25 mouse cellular contexts compared by ENCODE assay signal in genomic region chr7:80917916-80918465, GRCm38 (mm10). TPM values are rescaled to one million over a fixed set of nuclear protein-coding genes. Genes with fewer than 3 reads are reported as not detected.
DNase-seq lines count a peak whose midpoint lies in the region; ATAC-seq and TF ChIP-seq lines count a peak whose summit lies in the region.
"Had no signal": no experiment of that assay in that cellular context is flagged by ENCODE, and none has a peak within 500 bp of the region (broad histone marks: within the 10 kb centered on the region; RNA-seq: fewer than 3 reads in every experiment).

No protein-coding gene starts in this region.

- 51% methylated on average over 4 of the region's 4 CpGs for WGBS in kidney, adult 2 months
- 37% methylated on average over 4 of the region's 4 CpGs for WGBS in thymus, adult 2 months

- H3K4me1 ChIP-seq in kidney, adult 2 months (ENCODE audit: control insufficient read depth, insufficient read depth, low read length), result no peaks in the 10 kb centered on the region; the same call in 1 of the 2 replicates
- H3K4me1 ChIP-seq in thymus, adult 2 months (replicated peaks; ENCODE audit: control insufficient read depth, insufficient read depth, low read length), result peaks cover 13% of the 10 kb centered on the region
- H3K4me1 ChIP-seq: embryonic facial prominence, embryonic 13.5 days; forebrain, embryonic 13.5 days; heart, embryonic 10.5 days; midbrain, embryonic 15.5 days had no signal

- H3K27ac ChIP-seq in kidney, adult 2 months (ENCODE audit: insufficient read depth, low read depth, low read length), result no peak overlapping the region
- peak overlapping the region; percentile 86 for H3K27ac ChIP-seq in thymus, adult 2 months (ENCODE audit: control insufficient read depth, insufficient read depth, low read length)
- H3K27ac ChIP-seq: embryonic facial prominence, embryonic 13.5 days; forebrain, embryonic 13.5 days; gastrocnemius, adult 2 months; heart, embryonic 10.5 days; hindbrain, embryonic 14.5 days; left cerebral cortex, adult 2 months; midbrain, embryonic 15.5 days had no signal

- peaks cover 8% of the 10 kb centered on the region for H3K36me3 ChIP-seq in kidney, adult 2 months (ENCODE audit: control insufficient read depth, insufficient read depth, low read length)
- peaks cover 34% of the 10 kb centered on the region for H3K36me3 ChIP-seq in thymus, adult 2 months (ENCODE audit: control insufficient read depth, insufficient read depth, low read length)

- ATAC-seq in granulocyte monocyte progenitor cell, adult 5-6 weeks (replicated peaks; ENCODE audit: poor library complexity, severe bottlenecking), result peak; percentile 43
- ATAC-seq in megakaryocyte, adult 5-6 weeks (ENCODE audit: poor library complexity, severe bottlenecking), result 0 out of 2 replicates have a peak, but pooled peaks have one; percentile 7
- ATAC-seq: forebrain, embryonic 13.5 days; intestine, embryonic 16.5 days; midbrain, embryonic 15.5 days had no signal

- H3K27me3 ChIP-seq in kidney, adult 2 months (replicated peaks; ENCODE audit: control insufficient read depth, insufficient read depth, low read length), result no peaks in the 10 kb centered on the region
- no peaks in the 10 kb centered on the region for H3K27me3 ChIP-seq in thymus, adult 2 months (ENCODE audit: control insufficient read depth, insufficient read depth, low read length)
- H3K27me3 ChIP-seq: embryonic facial prominence, embryonic 13.5 days; forebrain, embryonic 13.5 days; megakaryocyte, embryonic 14.5 days; midbrain, embryonic 15.5 days had no signal

- no peak for TF ChIP-seq CTCF in kidney, adult 2 months (conservative IDR thresholded peaks at IDR 0.05; ENCODE audit: insufficient read depth, insufficient read length, low read depth, low read length)
- TF ChIP-seq CTCF in thymus, adult 2 months (IDR thresholded peaks at IDR 0.05; ENCODE audit: borderline replicate concordance, control insufficient read depth, extremely low read depth, insufficient read depth, low read length, poor library complexity), result no peak

- no peak overlapping the region for H3K4me3 ChIP-seq in kidney, adult 2 months (ENCODE audit: insufficient read depth, low read depth, low read length)
- no peak overlapping the region for H3K4me3 ChIP-seq in thymus, adult 2 months (ENCODE audit: control insufficient read depth, insufficient read depth, low read length)
- H3K4me3 ChIP-seq: embryonic facial prominence, embryonic 13.5 days; erythroblast, embryonic 14.5 days; forebrain, embryonic 13.5 days; gastrocnemius, adult 2 months; heart, embryonic 10.5 days; left cerebral cortex, adult 2 months; megakaryocyte, embryonic 14.5 days; midbrain, embryonic 15.5 days; myocyte had no signal

- peak; percentile 67 for DNase-seq in kidney, adult 2 months
- no peak for DNase-seq in kidney, adult 11 months
- DNase-seq in thymus, adult 2 months, result no peak
- no peak for DNase-seq in thymus, postnatal 4 days
- no peak for DNase-seq in embryo, embryonic 9.5 days (ENCODE audit: extremely low spot score)
- DNase-seq in spleen, postnatal 4 days (ENCODE audit: low spot score in 2 of 2), result no peak
- DNase-seq: adrenal gland, postnatal 10 days; cerebellum, adult 18-20 months; cerebellum, postnatal 14 days; gastrocnemius, adult 2 months; heart, postnatal 4 days; lung, adult 2 months; lung, postnatal 14 days had no signal

- TF ChIP-seq POLR2A in kidney, adult 2 months (IDR thresholded peaks at IDR 0.05; ENCODE audit: low read depth, low read length), result no peak
- TF ChIP-seq POLR2A in thymus, adult 2 months (IDR thresholded peaks at IDR 0.05; ENCODE audit: control insufficient read depth, extremely low read depth, insufficient read depth, low read length, poor library complexity), result no peak

RNA-seq across cellular contexts. Expression of gene Nmb, which starts 13.1 kb away (rescaled TPM):
- 4.6 and 5.0 TPM in 2 replicates for polyA plus RNA-seq in kidney, adult 2 months (2012; rRNA removed)
- 20.1 and 24.5 TPM in 2 replicates for polyA plus RNA-seq in thymus, adult 2 months (2012; rRNA removed)
- 5.0 TPM in 1 of 2 replicates, not detected in the other for total RNA-seq in granulocyte monocyte progenitor cell, adult 5-6 weeks (2014; fragmentation: Nextera tagmentation)
- 1.4 TPM in 1 of 2 replicates, not detected in the other for total RNA-seq in granulocyte monocyte progenitor cell, adult 5-6 weeks (2017)
- total RNA-seq in megakaryocyte, adult 5-6 weeks (2015), result 6.1 and 9.2 TPM in 2 replicates
- 0.59 and 1.3 TPM in 2 replicates for total RNA-seq in megakaryocyte, adult 5-6 weeks (2017)
- polyA plus RNA-seq: erythroblast, embryonic 14.5 days had no signal

RNA-seq across cellular contexts. Expression of gene Wdr73, which starts 16.9 kb away (rescaled TPM):
- 15.4 and 16.1 TPM in 2 replicates for polyA plus RNA-seq in kidney, adult 2 months (2012; rRNA removed)
- 27.2 and 31.3 TPM in 2 replicates for polyA plus RNA-seq in thymus, adult 2 months (2012; rRNA removed)
- total RNA-seq in granulocyte monocyte progenitor cell, adult 5-6 weeks (2014; fragmentation: Nextera tagmentation), result 23.6 and 33.8 TPM in 2 replicates
- 27.2 and 31.5 TPM in 2 replicates for total RNA-seq in granulocyte monocyte progenitor cell, adult 5-6 weeks (2017)
- 5.8 and 6.0 TPM in 2 replicates for total RNA-seq in megakaryocyte, adult 5-6 weeks (2015)
- total RNA-seq in megakaryocyte, adult 5-6 weeks (2017), result 6.4 and 9.7 TPM in 2 replicates

RNA-seq across cellular contexts. Expression of gene Sec11a, which starts 29.6 kb away (rescaled TPM):
- 64.0 and 93.1 TPM in 2 replicates for polyA plus RNA-seq in kidney, adult 2 months (2012; rRNA removed)
- 92.1 and 107 TPM in 2 replicates for polyA plus RNA-seq in thymus, adult 2 months (2012; rRNA removed)
- 144 and 167 TPM in 2 replicates for total RNA-seq in granulocyte monocyte progenitor cell, adult 5-6 weeks (2014; fragmentation: Nextera tagmentation)
- total RNA-seq in granulocyte monocyte progenitor cell, adult 5-6 weeks (2017), result 393 and 465 TPM in 2 replicates
- total RNA-seq in megakaryocyte, adult 5-6 weeks (2015), result 139 and 169 TPM in 2 replicates
- total RNA-seq in megakaryocyte, adult 5-6 weeks (2017), result 344 and 355 TPM in 2 replicates

RNA-seq across cellular contexts. Expression of gene Zscan2, which starts 57.3 kb away (rescaled TPM):
- polyA plus RNA-seq in kidney, adult 2 months (2012; rRNA removed), result 5.2 and 5.4 TPM in 2 replicates
- polyA plus RNA-seq in thymus, adult 2 months (2012; rRNA removed), result 25.5 and 26.2 TPM in 2 replicates
- 5.5 and 6.4 TPM in 2 replicates for total RNA-seq in granulocyte monocyte progenitor cell, adult 5-6 weeks (2014; fragmentation: Nextera tagmentation)
- 5.6 and 6.9 TPM in 2 replicates for total RNA-seq in granulocyte monocyte progenitor cell, adult 5-6 weeks (2017)
- 1.6 and 2.0 TPM in 2 replicates for total RNA-seq in megakaryocyte, adult 5-6 weeks (2015)
- 1.5 and 2.9 TPM in 2 replicates for total RNA-seq in megakaryocyte, adult 5-6 weeks (2017)
